Mouse (Mus musculus) neutrophil, adult 5-6 weeks (primary cell): Measurements from ENCODE around the gene Rbms3. TPM values are rescaled to one million over a fixed set of nuclear protein-coding genes. Genes with fewer than 3 reads are reported as not detected.

Experiments
- ATAC-seq: fragments of 151-379, 151-347 bp; 2 replicates; pipeline ENCODE4 v1.8.0; 2017; ENCODE audit warnings: mild to moderate bottlenecking, moderate TSS enrichment; ENCODE audit not compliant: insufficient number of reproducible peaks, poor library complexity, low FRiP score, severe bottlenecking; ENCODE audit errors: extremely low read depth
- total RNA-seq: library from RNA; stranded (forward); fragments of 200-1000 nt; gene quantifications from 2 replicates; pipeline ENCODE4 v1.2.3, GENCODE M21; 2017

The Rbms3 gene
- total RNA-seq, 1 experiment from 2014 or later = not detected

DNA sequence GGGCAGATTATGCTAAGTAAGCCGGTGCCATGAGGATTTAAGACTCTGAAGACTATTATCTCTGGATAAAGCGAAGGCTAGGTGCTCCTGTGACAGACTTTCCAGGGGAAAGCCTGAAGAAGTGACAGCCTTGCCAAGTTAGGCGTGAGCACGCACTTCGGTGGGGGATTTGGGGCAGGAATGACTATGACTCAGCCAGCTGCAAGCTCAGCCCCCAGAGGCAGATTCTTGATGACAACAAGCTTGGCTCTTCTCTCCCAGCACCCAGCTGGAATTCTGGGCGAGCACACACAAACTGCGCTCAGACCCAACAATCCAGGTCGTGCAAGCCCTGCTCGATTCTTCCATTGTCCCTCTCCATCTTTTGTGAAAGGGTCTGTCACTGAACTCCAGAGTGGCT, 1038.6 kb downstream of the Rbms3 start:
- ATAC-seq = no peak

DNA sequence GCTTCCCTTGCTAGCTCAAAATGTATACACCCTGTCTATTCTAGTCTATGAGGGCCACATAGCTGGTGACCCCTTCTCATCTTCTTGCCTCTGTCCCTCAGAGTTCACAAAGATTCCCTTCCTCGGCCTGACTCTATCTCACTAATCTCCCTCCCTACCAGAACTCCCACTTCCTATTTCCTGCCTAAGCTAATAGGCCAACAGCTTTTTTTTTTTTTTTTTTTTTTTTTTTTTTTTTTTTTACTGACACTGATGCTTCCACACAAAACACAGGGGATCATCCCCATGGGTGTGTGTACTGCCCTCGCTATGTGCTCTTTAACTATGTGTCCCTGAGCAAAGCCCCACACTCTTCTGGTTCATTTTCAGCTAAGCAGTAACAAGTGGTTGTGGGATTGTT, 1060.0 kb downstream of the Rbms3 start:
- no peak for ATAC-seq

DNA sequence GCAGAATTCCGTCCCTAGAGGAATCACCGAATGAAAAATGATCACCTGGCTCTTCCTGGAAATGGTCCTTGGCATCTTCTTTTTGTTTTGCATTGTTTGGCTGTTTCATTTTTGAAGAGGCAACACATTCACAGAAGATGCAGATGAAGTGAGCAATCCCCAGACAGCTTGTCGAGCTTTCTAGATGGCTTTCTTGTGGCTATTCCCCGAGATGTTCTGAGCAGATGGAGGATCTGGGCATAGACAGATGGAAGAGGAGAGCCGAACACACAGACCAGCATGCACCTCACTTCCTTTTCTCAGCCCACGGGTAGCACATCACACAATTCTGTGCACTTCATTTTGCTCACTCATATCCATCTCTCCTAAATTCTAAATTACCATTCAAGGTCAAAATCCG, 1063.0 kb downstream of the Rbms3 start:
- ATAC-seq = no peak

DNA sequence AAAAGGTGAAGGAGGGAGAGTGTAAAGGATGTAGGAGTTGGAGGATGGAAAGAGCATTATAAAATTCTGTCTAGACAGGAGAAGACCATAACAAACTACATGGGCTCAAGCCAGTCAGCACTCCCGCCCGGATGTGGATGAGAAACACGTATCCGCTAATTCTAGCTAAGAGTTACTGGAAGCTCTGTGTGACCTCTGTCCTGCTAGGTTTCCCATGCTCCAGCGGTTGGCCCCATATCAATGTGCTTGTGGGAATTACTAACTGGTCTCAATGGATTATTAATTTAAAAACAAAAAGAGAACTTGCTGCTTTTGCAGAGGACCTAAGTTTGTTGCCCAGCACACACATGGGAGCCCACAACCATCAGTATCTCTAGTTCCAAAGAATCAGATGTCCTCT, 1071.9 kb downstream of the Rbms3 start:
- no peak for ATAC-seq

DNA sequence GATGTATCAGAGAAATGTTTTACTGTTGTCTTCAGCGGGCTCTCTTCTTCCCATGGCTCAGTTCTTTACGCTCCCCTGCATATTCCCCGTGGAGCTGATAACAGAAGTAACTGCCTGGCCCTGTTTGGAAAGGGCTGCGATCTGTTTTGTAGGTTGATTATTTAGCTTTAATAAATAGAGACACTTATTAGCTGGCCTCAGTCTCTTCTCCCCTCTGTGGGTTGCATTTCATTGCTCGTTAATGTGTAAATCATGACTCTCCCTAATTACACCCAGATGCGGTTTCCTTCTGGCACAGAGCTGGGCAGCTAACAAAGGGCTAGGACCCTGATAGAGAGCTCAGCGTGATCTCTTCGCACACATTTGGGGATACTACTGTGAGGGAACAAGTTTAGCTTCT, 1073.1 kb downstream of the Rbms3 start:
- ATAC-seq = no peak

DNA sequence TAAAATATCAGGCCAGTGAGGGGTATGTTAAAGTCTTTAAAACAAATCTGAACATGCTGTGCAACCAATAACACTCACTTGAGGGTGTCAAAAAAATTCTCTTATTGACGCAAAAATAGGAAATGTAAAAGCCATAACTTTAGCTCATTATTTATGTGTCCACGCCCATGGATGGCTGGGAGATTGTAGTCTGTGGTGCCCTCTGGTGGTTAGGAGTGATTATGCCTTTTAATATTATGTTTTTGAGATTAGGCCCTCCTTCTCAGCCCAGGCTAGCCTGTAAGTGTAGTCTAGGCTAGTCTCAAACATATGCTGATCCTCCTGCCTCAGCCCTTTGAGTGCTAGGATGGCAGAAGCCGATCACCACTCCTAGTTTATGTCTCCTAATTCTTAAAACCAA, 1076.5 kb downstream of the Rbms3 start:
- ATAC-seq = 0 out of 2 replicates have a peak, but pooled peaks have one; percentile 46

DNA sequence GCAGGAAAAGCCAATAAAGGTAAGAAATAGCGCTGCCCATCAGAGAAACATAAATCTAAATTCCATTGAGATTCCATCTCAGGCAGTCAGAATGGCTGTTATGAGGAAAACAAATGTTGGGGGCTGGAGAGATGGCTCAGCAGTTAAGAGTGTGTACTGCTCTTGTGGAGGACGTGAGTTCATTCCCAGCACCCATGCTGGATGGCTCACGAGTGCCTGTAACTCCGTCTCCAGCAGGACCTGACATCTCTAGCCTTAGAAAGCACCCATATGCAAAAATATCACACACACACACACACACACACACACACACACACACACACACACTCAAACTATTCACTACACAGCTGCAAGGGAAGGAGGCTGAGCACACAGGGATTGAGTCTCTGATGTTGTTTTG, 1083.6 kb downstream of the Rbms3 start:
- ATAC-seq = no peak

DNA sequence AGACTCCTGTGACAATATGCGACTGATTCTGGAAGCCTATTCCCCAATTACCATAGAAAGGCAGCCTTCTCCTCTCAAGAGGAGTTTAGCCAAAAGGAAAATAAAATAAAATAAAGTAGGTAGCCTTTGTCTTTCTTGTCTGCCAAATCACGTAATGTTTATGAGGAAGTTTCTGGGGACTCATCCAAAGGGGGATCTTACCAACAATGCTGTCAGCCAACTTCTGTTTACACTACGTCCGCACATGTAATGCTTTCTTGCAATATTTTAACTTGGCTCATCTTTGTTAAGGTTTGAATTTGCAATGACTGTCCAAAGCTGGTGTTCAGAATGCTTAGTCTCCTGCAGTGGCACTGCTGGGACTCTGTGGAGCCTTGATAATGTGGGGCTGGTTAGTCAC, 1086.9 kb downstream of the Rbms3 start:
- no peak for ATAC-seq

DNA sequence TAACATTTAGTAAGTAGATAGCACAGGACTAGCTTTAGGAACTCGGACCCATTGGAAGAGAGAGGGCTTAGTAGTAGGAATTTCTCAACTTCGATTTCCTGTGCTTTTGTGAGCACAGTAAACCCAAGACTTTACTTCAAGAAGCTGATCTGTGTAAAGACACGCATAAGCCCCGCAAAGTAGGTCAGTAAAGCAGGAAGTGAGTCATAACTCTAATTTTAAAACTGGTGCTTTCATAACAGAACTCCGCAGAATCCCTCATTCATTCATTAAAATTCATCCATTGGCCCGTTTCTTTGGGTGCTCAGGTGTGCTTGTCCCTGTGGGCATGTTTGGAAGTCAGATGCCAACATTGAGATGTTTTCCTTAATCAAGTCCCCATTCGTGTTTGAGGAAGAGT, 1087.7 kb downstream of the Rbms3 start:
- no peak for ATAC-seq

DNA sequence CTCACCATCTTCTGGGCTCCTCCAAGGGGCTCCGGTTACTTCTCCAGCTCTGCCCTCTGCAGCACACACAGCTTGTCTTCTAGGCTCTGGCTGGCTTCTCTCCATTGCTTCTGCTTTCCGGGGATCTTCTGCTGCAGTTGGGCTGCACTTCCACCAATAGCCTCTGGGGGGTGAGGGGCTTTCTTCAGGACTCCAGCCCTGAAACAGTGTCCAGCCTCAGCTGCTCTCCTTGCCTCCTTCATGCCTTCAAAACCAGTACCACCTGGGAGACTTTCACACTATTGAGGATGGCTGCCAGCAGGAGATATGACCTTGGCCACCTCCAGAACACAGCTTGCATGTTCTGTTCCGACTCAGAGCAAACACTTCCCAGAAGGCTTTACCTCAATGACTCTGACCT, 1094.0 kb downstream of the Rbms3 start:
- ATAC-seq = no peak

DNA sequence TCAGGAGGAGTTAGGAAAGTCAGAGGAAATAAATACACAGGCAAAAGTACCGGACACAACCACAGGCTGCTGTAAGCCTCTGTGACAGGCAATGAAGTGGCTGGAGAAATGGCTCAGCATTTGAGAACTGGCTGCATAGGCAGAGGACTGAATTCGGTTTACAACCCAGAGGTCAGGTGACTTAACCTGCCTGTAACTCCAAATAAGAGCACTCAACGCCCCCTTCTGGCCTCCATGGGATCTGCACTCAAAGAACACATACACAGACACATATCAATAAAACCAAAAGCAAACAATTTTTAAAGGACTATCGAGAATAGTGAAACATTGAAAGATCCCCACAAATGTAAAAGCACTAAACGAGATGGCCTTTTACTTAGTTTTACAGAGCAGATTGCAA, 1096.3 kb downstream of the Rbms3 start:
- no peak for ATAC-seq

DNA sequence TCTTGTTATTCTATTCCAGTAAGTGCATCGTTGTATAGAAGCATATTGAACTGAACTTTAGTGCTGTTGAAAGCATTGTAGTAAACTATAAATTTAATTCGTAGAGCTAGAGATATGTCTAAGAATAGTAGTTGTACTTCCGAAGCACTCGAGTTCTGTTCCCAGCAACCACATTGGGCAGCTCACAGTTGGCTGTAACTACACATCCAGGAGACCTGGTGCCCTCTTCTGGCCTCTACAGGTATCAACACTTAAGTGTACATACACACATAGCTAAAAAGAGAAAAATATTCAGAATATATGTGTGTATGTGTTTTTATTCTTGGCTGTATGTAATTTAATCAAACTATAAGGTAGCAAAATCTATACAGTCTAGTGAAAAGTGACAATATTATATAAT, 1098.6 kb downstream of the Rbms3 start:
- no peak for ATAC-seq

DNA sequence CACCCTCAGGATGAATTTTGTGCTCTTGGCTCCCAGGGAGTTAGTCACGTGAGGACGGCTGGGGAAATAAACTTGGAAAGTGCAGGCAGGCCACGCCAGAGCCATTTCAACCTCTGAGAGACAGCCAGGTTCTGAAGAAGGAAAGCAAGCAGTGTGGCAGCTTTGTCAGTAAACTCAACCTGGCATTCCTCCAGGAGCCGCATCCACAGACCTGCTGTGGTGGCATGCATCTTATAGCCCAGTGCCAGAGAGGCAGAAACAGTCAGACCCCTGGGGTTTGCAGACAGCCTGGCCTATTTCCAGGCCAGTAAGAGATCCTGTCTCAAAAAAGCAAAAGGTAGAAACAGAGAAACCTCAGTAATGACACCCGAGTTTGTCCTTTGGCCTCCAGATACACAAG, 1105.3 kb downstream of the Rbms3 start:
- ATAC-seq = no peak
